Mouse (Mus musculus): Measurements from ENCODE around the gene Setdb2.

GRCm38 (mm10) chr14:59365244-59365644 lies 75.4 kb downstream of the Setdb2 start, which contains the start of gene Phf11d:
- TF ChIP-seq CTCF (IDR thresholded peaks at IDR 0.05; ENCODE audit: low read depth, low read length) (peak; percentile 3), EP300 (IDR thresholded peaks at IDR 0.05; ENCODE audit: insufficient read depth, low read depth, low read length) (no peak), POLR2A (IDR thresholded peaks at IDR 0.05; ENCODE audit: insufficient read depth, low read length) (no peak)
